Mouse (Mus musculus): Measurements from ENCODE around the gene Atg7.

The Atg7 gene

DNA sequence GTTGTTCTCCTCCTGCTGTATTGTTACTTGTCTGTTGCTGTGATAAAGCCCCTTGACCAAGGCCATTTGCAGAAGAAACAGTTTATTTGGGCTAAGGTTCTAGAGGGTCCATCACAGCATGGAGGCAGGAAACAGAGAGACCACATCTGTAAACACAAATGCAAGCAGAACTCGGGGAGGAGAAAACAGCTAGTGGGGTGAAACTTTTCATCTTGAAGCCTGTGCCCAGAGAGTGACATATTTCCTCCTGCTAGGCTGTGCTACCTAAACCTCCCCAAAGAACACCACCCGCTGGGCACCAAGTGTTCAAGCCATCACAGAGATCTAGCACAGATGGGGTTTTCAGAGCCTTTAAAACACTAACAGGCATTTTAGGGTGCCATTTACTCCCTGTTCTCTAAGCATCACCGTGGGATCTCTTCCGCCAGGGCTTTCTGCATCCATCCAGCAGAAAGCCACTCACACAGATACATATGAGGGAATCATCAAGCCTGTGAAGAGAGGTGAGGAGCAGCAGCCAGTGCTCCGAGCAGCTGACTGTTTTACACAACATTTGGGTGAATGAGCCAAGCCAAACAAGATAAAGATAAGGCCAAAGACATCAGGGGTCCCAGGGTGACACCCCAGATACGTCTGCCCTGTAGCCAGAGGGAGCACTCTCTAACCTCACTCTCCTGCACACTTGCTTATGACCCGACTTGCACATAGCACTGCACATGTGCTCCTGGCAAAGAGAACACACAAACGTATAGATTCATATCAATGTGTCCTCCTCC is 262.5 kb downstream of the Atg7 start:
- no peak for DNase-seq (ENCODE audit: low spot score)

DNA sequence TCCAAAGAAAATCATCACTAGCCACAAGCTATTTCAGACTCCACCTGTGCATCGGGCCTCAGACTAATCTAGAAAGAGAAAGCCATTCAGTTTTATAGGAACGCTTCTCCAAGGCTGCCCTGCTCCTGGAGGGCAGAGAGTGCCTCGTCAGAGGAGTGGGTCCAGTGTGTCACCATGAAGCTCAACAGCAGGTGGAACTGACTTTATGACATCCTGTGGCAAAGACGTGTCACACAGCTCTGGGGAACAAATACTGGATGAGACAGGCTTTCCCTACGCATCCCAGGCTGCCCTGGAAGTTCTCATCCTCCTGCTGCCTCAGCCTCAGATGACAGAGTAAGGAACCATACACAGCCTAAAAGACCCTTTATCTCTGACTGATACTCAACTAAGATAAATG is 263.3 kb downstream of the Atg7 start:
- DNase-seq (ENCODE audit: low spot score): no peak

DNA sequence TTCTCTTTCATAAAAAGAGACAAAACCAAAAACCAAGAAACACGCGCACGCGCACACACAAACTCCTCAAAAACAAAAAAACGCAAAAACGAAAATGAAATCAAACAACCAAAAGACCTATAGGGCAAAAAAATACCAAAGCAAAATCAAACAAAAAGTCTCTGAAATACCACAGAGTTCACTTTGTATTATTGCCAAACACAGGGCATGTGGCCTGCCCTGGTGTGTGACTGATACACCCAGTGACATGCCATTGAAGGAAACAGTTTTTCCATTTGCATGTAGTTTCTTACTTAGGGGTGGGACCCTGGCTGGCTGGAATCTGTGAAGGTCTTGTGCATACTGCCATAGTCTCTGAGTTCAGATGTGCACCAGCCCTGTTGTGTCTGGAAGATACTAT is 264.6 kb downstream of the Atg7 start:
- DNase-seq (ENCODE audit: low spot score): no peak

DNA sequence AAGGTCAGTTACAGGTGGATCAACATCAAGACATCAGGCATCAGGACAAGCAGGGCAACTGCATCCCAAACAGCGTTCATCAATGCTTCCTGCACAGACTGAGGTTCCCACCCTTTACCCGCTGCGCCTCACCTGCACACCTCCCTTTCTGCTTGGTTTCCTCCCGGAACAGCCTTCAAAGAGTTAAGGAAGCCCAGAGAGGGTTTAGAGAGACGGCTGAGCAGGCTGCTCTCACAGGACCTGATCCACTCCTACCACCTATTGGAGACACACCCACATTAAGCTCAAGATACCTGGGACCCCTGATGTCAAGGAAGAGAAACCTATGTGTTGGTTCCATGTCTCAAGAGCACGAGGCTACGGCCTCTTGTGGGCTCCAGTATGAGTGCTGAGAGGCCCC is 266.9 kb downstream of the Atg7 start:
- no peak for DNase-seq (ENCODE audit: low spot score)
